Mouse (Mus musculus): ENCODE results near the gene Olfr564. TPM values are rescaled to one million over a fixed set of nuclear protein-coding genes. Genes with fewer than 3 reads are reported as not detected.

Gene Olfr564
- not detected in 2 replicates for polyA plus RNA-seq (2014; fragmentation: Nextera tagmentation; extraction: Ambion mirVana)

GRCm38 (mm10) chr7:102803180-102803579 lies at the start of gene Olfr564:
Gene Olfr564 (plus strand): TSS chr7:102803480.
- no peaks in the 10 kb centered on the region for H3K4me1 ChIP-seq (ENCODE audit: control insufficient read depth, insufficient read depth, low read length)
- H3K36me3 ChIP-seq (ENCODE audit: control insufficient read depth, insufficient read depth, low read length) = no peaks in the 10 kb centered on the region
- H3K9me3 ChIP-seq (ENCODE audit: control insufficient read depth, low read length) = no peaks in the 10 kb centered on the region
- ATAC-seq (ENCODE audit: low FRiP score, low TSS enrichment) = no peak
- no peak within 1 kb of the TSS for H3K4me3 ChIP-seq (ENCODE audit: low read length)
- H3K4me2 ChIP-seq (replicated peaks; ENCODE audit: low read depth, low read length) = no peak within 1 kb of the TSS
- H3K27me3 ChIP-seq (ENCODE audit: control insufficient read depth, insufficient read depth, low read length) = no peaks in the 10 kb centered on the region
- H3K9ac ChIP-seq (ENCODE audit: low read depth, low read length) = no peak within 1 kb of the TSS
- no peak within 1 kb of the TSS for H3K27ac ChIP-seq (ENCODE audit: low read depth, low read length)

- no peak within 1 kb of the TSS for H3K9ac ChIP-seq (ENCODE audit: low read depth, low read length)
- H3K36me3 ChIP-seq (ENCODE audit: control insufficient read depth, insufficient read depth, low read length) = no peaks in the 10 kb centered on the region
- no peaks in the 10 kb centered on the region for H3K27me3 ChIP-seq (ENCODE audit: control insufficient read depth, insufficient read depth, low read length)
- H3K9me3 ChIP-seq (ENCODE audit: control insufficient read depth, low read length) = no peaks in the 10 kb centered on the region
- no peak within 1 kb of the TSS for H3K27ac ChIP-seq (ENCODE audit: low read depth, low read length)
- ATAC-seq (ENCODE audit: low FRiP score, low TSS enrichment) = no peak
- no peaks in the 10 kb centered on the region for H3K4me1 ChIP-seq (ENCODE audit: control insufficient read depth, insufficient read depth, low read length)
- H3K4me2 ChIP-seq (replicated peaks; ENCODE audit: low read depth, low read length) = no peak within 1 kb of the TSS
- no peak within 1 kb of the TSS for H3K4me3 ChIP-seq (ENCODE audit: low read length)
- 78% methylated on average over 4 of the region's 4 CpGs for WGBS
Measured at GRCm38 (mm10) chr7:102759266-102759665, 44.0 kb upstream of the Olfr564 start, which contains the start of the genes Olfr560 and Olfr78. Gene Olfr560 (minus strand): TSS chr7:102759366. Gene Olfr78 (minus strand): TSS chr7:102759471.

GRCm38 (mm10) chr7:102770921-102771320 lies 32.4 kb upstream of the Olfr564 start, which contains the start of gene Olfr561:
Gene Olfr561 (plus strand): TSS chr7:102771221.
- no peak for ATAC-seq (ENCODE audit: low FRiP score, low TSS enrichment)
- no peak within 1 kb of the TSS for H3K4me2 ChIP-seq (replicated peaks; ENCODE audit: low read depth, low read length)
- 75% methylated on average over 2 of the region's 2 CpGs for WGBS
- H3K9ac ChIP-seq (ENCODE audit: low read depth, low read length) = no peak within 1 kb of the TSS
- no peaks in the 10 kb centered on the region for H3K27me3 ChIP-seq (ENCODE audit: control insufficient read depth, insufficient read depth, low read length)
- H3K4me3 ChIP-seq (ENCODE audit: low read length) = no peak within 1 kb of the TSS
- no peaks in the 10 kb centered on the region for H3K9me3 ChIP-seq (ENCODE audit: control insufficient read depth, low read length)
- H3K4me1 ChIP-seq (ENCODE audit: control insufficient read depth, insufficient read depth, low read length) = no peaks in the 10 kb centered on the region
- no peak within 1 kb of the TSS for H3K27ac ChIP-seq (ENCODE audit: low read depth, low read length)
- no peaks in the 10 kb centered on the region for H3K36me3 ChIP-seq (ENCODE audit: control insufficient read depth, insufficient read depth, low read length)

Other genes starting within 250 kb of the Olfr564 start
- 0.68 and 1.5 TPM in 2 replicates for gene Trim21, start 238.0 kb upstream of the Olfr564 start, polyA plus RNA-seq (2014; fragmentation: Nextera tagmentation; extraction: Ambion mirVana)
- not detected in 2 replicates for gene Olfr550, start 232.0 kb upstream of the Olfr564 start, polyA plus RNA-seq (2014; fragmentation: Nextera tagmentation; extraction: Ambion mirVana)
- not detected in 2 replicates for gene Olfr551, start 211.6 kb upstream of the Olfr564 start, polyA plus RNA-seq (2014; fragmentation: Nextera tagmentation; extraction: Ambion mirVana)
- gene Olfr552, start 205.7 kb upstream of the Olfr564 start, polyA plus RNA-seq (2014; fragmentation: Nextera tagmentation; extraction: Ambion mirVana) = not detected in 2 replicates
- gene Olfr553, start 185.3 kb upstream of the Olfr564 start, polyA plus RNA-seq (2014; fragmentation: Nextera tagmentation; extraction: Ambion mirVana) = not detected in 2 replicates
- gene Olfr554, start 165.0 kb upstream of the Olfr564 start, polyA plus RNA-seq (2014; fragmentation: Nextera tagmentation; extraction: Ambion mirVana) = not detected in 2 replicates
- not detected in 2 replicates for gene Olfr555, start 144.7 kb upstream of the Olfr564 start, polyA plus RNA-seq (2014; fragmentation: Nextera tagmentation; extraction: Ambion mirVana)
- not detected in 2 replicates for gene Olfr556, start 138.6 kb upstream of the Olfr564 start, polyA plus RNA-seq (2014; fragmentation: Nextera tagmentation; extraction: Ambion mirVana)
- 10.4 and 15.4 TPM in 2 replicates for gene Trim68, start 116.2 kb upstream of the Olfr564 start, polyA plus RNA-seq (2014; fragmentation: Nextera tagmentation; extraction: Ambion mirVana)
- not detected in 2 replicates for gene Olfr557, start 107.6 kb upstream of the Olfr564 start, polyA plus RNA-seq (2014; fragmentation: Nextera tagmentation; extraction: Ambion mirVana)
- gene Olfr558, start 101.3 kb upstream of the Olfr564 start, polyA plus RNA-seq (2014; fragmentation: Nextera tagmentation; extraction: Ambion mirVana) = 0.20 and 0.36 TPM in 2 replicates
- gene Olfr33, start 84.4 kb upstream of the Olfr564 start, polyA plus RNA-seq (2014; fragmentation: Nextera tagmentation; extraction: Ambion mirVana) = not detected in 2 replicates
- gene Olfr559, start 76.0 kb upstream of the Olfr564 start, polyA plus RNA-seq (2014; fragmentation: Nextera tagmentation; extraction: Ambion mirVana) = not detected in 2 replicates
- not detected in 2 replicates for gene Olfr560, start 44.1 kb upstream of the Olfr564 start, polyA plus RNA-seq (2014; fragmentation: Nextera tagmentation; extraction: Ambion mirVana)
- gene Olfr78, start 44.0 kb upstream of the Olfr564 start, polyA plus RNA-seq (2014; fragmentation: Nextera tagmentation; extraction: Ambion mirVana) = 0.22 and 0.27 TPM in 2 replicates
- gene Olfr561, start 32.3 kb upstream of the Olfr564 start, polyA plus RNA-seq (2014; fragmentation: Nextera tagmentation; extraction: Ambion mirVana) = not detected in 2 replicates
- not detected in 2 replicates for gene Olfr566, start 55.3 kb downstream of the Olfr564 start, polyA plus RNA-seq (2014; fragmentation: Nextera tagmentation; extraction: Ambion mirVana)
- not detected in 2 replicates for gene Olfr568, start 73.6 kb downstream of the Olfr564 start, polyA plus RNA-seq (2014; fragmentation: Nextera tagmentation; extraction: Ambion mirVana)
- not detected in 2 replicates for gene Olfr569, start 87.4 kb downstream of the Olfr564 start, polyA plus RNA-seq (2014; fragmentation: Nextera tagmentation; extraction: Ambion mirVana)
- not detected in 2 replicates for gene Olfr570, start 91.1 kb downstream of the Olfr564 start, polyA plus RNA-seq (2014; fragmentation: Nextera tagmentation; extraction: Ambion mirVana)
- not detected in 2 replicates for gene Olfr571, start 114.1 kb downstream of the Olfr564 start, polyA plus RNA-seq (2014; fragmentation: Nextera tagmentation; extraction: Ambion mirVana)
- gene Olfr572, start 120.9 kb downstream of the Olfr564 start, polyA plus RNA-seq (2014; fragmentation: Nextera tagmentation; extraction: Ambion mirVana) = not detected in 2 replicates
- not detected in 2 replicates for gene Olfr573-ps1, start 139.1 kb downstream of the Olfr564 start, polyA plus RNA-seq (2014; fragmentation: Nextera tagmentation; extraction: Ambion mirVana)
- not detected in 2 replicates for gene Olfr574, start 145.0 kb downstream of the Olfr564 start, polyA plus RNA-seq (2014; fragmentation: Nextera tagmentation; extraction: Ambion mirVana)
- gene Olfr575, start 155.3 kb downstream of the Olfr564 start, polyA plus RNA-seq (2014; fragmentation: Nextera tagmentation; extraction: Ambion mirVana) = not detected in 2 replicates
- gene Olfr576, start 159.2 kb downstream of the Olfr564 start, polyA plus RNA-seq (2014; fragmentation: Nextera tagmentation; extraction: Ambion mirVana) = not detected in 2 replicates
- not detected in 2 replicates for gene Olfr577, start 172.5 kb downstream of the Olfr564 start, polyA plus RNA-seq (2014; fragmentation: Nextera tagmentation; extraction: Ambion mirVana)
- not detected in 2 replicates for gene Olfr578, start 185.8 kb downstream of the Olfr564 start, polyA plus RNA-seq (2014; fragmentation: Nextera tagmentation; extraction: Ambion mirVana)
- gene Olfr582, start 234.5 kb downstream of the Olfr564 start, polyA plus RNA-seq (2014; fragmentation: Nextera tagmentation; extraction: Ambion mirVana) = not detected in 2 replicates
- not detected in 2 replicates for gene Olfr583, start 247.8 kb downstream of the Olfr564 start, polyA plus RNA-seq (2014; fragmentation: Nextera tagmentation; extraction: Ambion mirVana)

Data from kidney, embryonic 14.5 days (tissue).